In the genomic region with DNA sequence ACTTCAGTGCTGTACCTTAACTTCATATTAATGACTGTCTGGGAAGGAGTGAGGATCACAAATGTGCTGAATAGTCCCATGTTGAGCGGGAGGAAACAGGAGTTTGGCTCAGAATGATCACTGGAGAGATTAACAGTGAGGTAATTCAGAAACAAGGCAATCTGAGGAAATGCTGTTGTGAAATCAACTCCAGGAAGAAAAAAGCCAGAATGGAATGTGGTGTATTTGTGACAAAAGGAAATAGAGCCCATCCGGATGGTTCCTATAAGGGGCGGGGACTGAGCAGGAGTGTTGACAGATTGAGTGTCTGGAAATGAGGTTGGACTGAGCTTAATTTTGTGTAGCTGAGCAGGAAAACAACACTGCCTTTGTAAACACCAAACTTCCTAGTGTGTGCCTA, we compare ENCODE assay signal across 10 mouse cellular contexts.
DNase-seq lines count a peak whose midpoint lies in the region; ATAC-seq lines count a peak whose summit lies in the region.
"Had no signal": no experiment of that assay in that cellular context is flagged by ENCODE, and none has a peak within 500 bp of the region (broad histone marks: within the 10 kb centered on the region; RNA-seq: fewer than 3 reads in every experiment).

No protein-coding gene starts in this region.

- no peaks in the 10 kb centered on the region for H3K9me3 ChIP-seq in heart, embryonic 11.5 days (replicated peaks; ENCODE audit: control insufficient read depth, low read length)
- no peaks in the 10 kb centered on the region for H3K9me3 ChIP-seq in kidney, embryonic 15.5 days (replicated peaks)
- no peaks in the 10 kb centered on the region for H3K9me3 ChIP-seq in forebrain, embryonic 10.5 days

- H3K4me3 ChIP-seq in heart, embryonic 11.5 days (ENCODE audit: low read depth, low read length): no peak overlapping the region
- H3K4me3 ChIP-seq in kidney, embryonic 15.5 days (replicated peaks): no peak overlapping the region
- no peak overlapping the region for H3K4me3 ChIP-seq in forebrain, embryonic 10.5 days

- H3K4me2 ChIP-seq in heart, embryonic 11.5 days: no peak overlapping the region
- no peak overlapping the region for H3K4me2 ChIP-seq in kidney, embryonic 15.5 days

- no peak overlapping the region; the same call in 1 of the 2 replicates for H3K27ac ChIP-seq in heart, embryonic 11.5 days (ENCODE audit: low read depth, low read length)
- H3K27ac ChIP-seq in kidney, embryonic 15.5 days: peak overlapping the region; percentile 38
- no peak overlapping the region for H3K27ac ChIP-seq in forebrain, embryonic 10.5 days
- H3K27ac ChIP-seq: liver, embryonic 14.5 days had no signal

- H3K27me3 ChIP-seq in heart, embryonic 11.5 days (ENCODE audit: control insufficient read depth, insufficient read depth, low read length): no peaks in the 10 kb centered on the region
- no peaks in the 10 kb centered on the region for H3K27me3 ChIP-seq in kidney, embryonic 15.5 days
- H3K27me3 ChIP-seq in forebrain, embryonic 10.5 days (ENCODE audit: poor library complexity, severe bottlenecking): no peaks in the 10 kb centered on the region

- no peaks in the 10 kb centered on the region for H3K36me3 ChIP-seq in heart, embryonic 11.5 days (ENCODE audit: control insufficient read depth, insufficient read depth, low read length)
- no peaks in the 10 kb centered on the region for H3K36me3 ChIP-seq in kidney, embryonic 15.5 days
- H3K36me3 ChIP-seq in forebrain, embryonic 10.5 days (replicated peaks): no peaks in the 10 kb centered on the region

- ATAC-seq in heart, embryonic 11.5 days (replicated peaks; ENCODE audit: insufficient number of reproducible peaks, low FRiP score, low TSS enrichment): no peak
- ATAC-seq in kidney, embryonic 15.5 days (replicated peaks; ENCODE audit: low FRiP score): 0 out of 2 replicates have a peak, but pooled peaks have one; percentile 31

- H3K9ac ChIP-seq in heart, embryonic 11.5 days (ENCODE audit: low read depth, low read length): no peak overlapping the region
- H3K9ac ChIP-seq in kidney, embryonic 15.5 days: no peak overlapping the region
- H3K9ac ChIP-seq: liver, embryonic 14.5 days had no signal

- no peaks in the 10 kb centered on the region for H3K4me1 ChIP-seq in heart, embryonic 11.5 days (ENCODE audit: control insufficient read depth, insufficient read depth, low read length)
- peaks cover 18% of the 10 kb centered on the region for H3K4me1 ChIP-seq in kidney, embryonic 15.5 days
- peaks cover 5% of the 10 kb centered on the region; the same call in 1 of the 2 replicates for H3K4me1 ChIP-seq in forebrain, embryonic 10.5 days

- WGBS in heart, embryonic 11.5 days (ENCODE audit: insufficient replicate concordance): 52% methylated on average over 3 of the region's 3 CpGs
- WGBS in kidney, embryonic 15.5 days: 49% methylated on average over 3 of the region's 3 CpGs
- WGBS in forebrain, embryonic 10.5 days: 78% methylated on average over 3 of the region's 3 CpGs

- DNase-seq in heart, adult 18-20 months: peak; percentile 67 to 76
- DNase-seq in forelimb bud, embryonic 11.5 days (ENCODE audit: low read depth, low spot score): peak; percentile 17
- DNase-seq in lung, postnatal 36 days: peak; percentile 78
- DNase-seq in forebrain, embryonic 10.5 days (ENCODE audit: extremely low spot score, low spot score): no peak
- no peak for DNase-seq in cerebellum, postnatal 25 days
- no peak for DNase-seq in neural tube, embryonic 10.5 days (ENCODE audit: extremely low spot score, low spot score)
- DNase-seq: gastrocnemius, postnatal 14 days had no signal

Comparison
In these comparisons a context has a peak if more than half of its experiments do, and no peak if none do; other contexts are left out.
1. DNase-seq: peak in heart, adult 18-20 months (2 of 2), forelimb bud, embryonic 11.5 days (single experiment) and lung, postnatal 36 days (single experiment); none in forebrain, embryonic 10.5 days (single experiment), cerebellum, postnatal 25 days (0 of 2) and neural tube, embryonic 10.5 days (single experiment).